Mouse (Mus musculus) frontal cortex, postnatal 25 days (tissue): ENCODE measurements around the gene Eya3.
"Not testable (repeated sequence)": the region's sequence is repeated elsewhere in the genome, so short reads cannot be mapped to it uniquely, and the experiment has no call there.

Experiments
- DNase-seq, 2 experiments: peaks; one replicate each; pipeline ENCODE4 v3.0.0; 2022; ENCODE audit warnings: low spot score in 2 of 2

Eya3 gene

DNA sequence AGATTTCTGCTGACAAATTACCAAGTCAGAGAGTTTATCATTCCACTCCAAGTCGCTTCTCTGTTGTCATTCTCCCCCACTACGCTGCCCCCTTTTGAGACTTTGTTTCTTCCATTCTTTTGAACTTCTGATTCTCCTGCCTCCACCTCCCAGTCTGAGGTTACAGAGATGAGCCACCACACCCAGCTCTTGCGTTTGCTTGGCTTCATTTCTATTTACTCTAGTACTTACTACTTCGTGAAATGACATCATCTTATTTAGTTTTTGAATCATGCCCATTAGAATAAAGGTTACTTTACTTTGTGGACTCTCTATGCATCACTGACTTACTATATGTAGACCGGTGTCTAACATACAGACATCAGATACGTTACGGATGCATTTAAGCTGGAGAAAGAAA is 8.7 kb downstream of the Eya3 start:
- DNase-seq, result no peak

DNA sequence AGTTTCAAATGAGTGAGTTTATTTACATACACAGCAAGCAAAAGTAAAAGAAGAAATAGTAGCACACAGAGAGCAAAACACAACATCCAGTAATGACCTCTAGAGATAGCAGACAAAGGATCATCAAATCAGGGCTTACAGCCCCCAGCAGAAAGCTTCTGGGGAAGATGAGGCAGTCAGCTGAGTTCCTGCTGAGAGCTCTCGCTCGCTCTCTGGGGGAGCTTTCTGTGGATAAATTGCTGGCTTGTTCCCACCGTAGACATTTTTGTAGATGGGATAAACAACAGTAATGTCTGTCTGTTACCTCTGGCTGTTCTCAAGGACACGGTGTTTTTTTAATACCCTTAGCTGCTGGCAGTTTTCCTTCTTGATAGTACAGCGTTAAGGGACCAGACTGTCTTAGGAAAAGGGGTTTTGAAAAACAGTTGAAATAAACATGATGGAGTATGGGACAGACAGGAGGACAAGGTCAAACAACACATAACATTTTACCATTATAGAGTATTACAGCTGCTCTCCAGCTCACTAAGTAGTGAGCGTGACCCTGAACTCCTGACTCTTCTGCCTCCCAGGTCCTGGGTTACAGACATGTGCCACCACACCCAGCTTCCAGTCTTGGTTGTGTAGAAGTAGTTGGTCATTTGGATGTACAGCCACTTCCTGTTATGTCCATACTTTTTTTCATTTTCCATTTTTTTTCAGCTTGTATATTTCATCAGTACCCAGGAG is 10.6 kb downstream of the Eya3 start:
- no peak for DNase-seq

DNA sequence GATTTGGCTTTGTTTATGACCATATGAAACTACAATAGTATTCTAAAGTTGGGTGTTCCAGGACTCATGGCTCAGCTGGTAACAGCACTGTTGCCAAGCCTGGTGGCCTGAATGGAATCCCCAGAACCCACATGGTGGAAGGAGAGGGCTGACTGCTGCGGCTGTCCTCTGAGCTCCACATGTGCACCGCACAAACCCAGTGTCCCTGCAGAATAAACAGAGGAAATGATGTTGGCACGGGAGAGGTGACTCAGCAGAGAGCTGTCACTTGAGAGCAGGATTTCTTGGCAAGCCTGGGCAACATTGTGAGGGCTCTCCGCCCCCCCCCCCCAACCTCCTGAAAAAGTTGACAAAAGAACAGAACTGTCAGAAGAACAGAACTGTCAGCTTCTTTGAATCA is 14.1 kb downstream of the Eya3 start:
- no peak for DNase-seq

DNA sequence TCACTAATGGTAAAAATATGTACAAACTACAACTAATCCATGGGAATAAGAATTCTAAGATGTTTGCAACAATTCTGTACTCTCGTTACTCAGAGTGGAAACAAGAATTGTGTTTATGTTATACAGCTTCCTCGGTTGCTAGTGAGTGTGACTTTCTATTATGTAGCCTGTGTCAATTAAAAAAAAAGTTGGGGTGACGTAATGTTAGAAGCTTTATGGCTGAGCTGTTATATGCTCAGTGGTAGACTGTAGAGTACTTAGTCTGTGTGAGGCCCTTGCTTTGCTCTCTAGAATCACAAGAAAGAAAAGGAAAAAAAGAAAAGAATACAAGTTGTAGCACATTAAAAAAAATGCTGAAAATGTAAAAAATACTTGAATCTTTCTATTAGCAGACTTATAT is 15.0 kb downstream of the Eya3 start:
- no peak for DNase-seq

DNA sequence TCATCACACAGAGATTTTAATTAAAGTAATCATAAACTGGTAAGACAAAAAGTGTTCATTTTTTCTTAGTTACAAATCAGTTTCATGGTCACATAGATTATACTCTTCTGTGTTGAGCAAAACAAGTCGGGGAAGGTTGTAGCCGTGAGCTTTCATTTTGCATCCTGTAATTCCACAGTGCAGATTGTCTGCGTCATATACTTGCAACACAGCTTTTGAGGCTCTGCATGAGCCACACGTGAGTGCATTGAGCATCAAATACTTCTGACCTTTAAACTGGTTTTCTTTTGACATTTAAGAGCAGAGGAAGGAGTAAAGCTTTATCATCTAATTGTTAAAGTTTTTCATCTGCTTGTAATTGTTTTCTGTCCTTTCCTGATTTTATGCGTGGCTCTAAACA is 16.5 kb downstream of the Eya3 start:
- DNase-seq, result no peak

DNA sequence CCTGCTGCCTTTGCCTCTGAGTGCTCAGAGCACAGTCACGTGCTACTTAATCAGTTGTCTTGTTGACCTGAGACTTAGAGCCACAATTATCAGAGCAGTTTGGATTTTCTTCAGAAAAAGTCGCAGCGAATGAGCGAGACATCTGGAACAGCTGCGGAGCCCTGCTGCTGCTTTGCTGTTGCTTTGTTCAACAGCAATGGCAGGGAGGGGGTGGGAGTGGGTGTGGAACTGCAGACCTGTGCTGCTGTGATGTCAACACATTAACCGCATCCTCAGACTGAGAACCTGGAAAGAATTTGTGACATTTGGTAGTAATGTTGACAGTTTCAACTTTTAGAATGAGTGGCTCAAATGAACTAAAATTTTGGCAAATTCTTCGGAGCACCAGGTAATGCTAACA is 20.3 kb downstream of the Eya3 start:
- DNase-seq, result no peak

DNA sequence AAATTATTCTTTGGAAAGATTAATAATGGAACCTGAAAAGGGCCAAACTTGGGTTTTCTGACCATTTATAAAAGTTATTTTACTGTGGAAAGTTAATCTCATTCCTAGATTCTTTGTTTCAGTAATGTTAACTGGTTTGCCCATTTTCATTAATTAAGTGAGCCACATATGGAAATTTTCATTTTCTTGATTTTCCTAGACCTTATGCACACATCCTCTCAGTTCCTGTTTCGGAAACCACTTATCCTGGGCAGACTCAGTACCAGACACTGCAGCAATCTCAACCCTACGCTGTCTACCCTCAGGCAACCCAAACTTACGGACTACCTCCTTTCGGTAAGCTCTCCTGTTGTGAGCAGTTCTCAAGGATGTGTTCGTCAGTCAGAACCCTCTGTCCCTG is 33.9 kb downstream of the Eya3 start:
- DNase-seq, result no peak

DNA sequence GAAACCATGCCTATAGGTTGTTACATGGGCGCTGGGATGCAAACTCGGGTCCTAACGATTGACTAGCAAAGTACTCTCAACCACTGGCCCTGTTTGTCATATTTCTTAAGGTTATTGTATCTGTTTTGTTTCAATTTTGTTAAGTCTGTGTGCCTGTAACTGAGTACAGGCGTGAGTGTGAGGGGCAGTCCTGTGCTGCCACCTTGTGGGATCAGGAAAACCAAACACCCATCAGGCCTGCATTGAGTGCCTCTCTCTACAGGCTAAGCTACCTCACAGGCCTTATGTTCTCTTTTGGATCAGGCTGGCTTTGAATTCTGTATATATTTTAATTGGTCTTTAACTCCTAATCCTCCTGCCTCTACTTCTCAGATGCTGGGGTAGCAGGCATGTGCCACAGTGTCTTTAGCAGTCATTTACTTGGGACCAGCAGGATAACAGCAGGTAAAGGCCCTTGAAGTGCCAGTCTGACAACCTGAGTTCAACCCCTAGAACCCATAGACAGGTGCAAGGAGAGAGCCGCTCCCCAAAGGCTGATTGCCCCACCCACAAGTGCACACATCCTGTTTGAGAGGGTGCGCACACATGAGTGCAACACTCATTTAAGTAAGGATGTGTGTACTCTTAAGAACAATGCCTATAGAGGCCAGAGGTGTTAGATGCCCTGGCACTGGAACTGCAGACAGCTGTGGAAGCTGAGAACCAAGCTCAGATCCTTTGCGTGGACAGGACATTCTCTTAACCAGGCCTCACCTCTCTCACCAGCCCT is 38.2 kb downstream of the Eya3 start:
- no peak for DNase-seq

DNA sequence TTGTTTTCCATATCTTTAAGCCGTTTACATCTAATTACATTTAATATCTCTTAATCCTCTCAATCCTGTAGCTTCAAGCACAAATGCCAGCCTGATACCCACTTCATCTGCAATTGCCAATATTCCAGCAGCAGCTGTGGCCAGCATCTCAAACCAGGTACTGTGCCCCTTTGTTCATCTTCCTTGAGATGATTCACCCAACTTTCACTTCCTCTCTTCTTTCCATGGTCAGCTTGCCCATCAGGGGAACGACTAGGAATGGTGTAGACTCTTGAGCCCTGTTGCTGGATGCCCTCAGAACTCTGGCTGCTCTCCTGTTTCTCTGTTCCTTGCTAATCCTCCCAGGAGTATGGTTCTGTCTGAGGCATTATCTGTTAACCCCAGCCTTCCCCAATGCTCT is 50.8 kb downstream of the Eya3 start:
- no peak for DNase-seq

DNA sequence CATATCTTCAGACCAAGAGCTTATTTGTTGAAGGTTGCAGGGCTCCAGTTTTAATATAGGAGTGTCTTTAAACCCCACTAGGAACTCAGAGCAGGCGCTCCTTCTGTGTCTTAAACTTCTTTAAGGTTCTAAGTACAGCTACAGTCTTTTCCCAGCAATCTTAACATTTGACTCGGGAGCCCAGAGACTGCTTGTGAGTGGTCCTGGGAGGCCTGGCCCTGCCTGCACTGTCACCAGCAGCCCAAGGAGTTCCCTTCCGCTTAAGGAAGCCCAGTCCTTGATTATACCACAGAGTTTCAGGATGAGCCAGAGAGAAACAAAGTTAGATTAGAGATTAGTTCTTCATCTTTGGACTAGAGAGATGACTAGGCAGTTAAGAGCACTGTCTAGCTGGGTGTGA is 54.6 kb downstream of the Eya3 start:
- DNase-seq, result no peak

DNA sequence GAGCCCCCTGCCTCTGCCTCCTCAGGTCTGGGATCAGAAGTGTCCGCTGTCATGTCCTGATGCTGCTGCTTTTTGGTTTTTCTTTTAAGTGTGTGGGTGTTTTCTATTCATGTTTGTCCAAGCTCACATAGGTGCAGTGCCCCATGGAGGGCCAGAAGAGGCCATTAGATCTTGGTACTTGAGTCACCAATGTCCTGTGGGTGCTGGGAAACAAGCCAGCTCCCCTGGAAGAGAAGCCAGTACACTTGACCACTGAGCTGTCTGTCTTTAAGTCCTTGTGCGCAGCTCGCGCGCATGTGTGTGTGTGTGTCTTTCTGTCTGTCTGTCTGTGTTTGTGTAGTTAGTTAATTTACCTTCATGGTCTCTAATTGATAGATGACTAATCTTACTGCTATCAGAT is 63.3 kb downstream of the Eya3 start:
- no peak for DNase-seq

DNA sequence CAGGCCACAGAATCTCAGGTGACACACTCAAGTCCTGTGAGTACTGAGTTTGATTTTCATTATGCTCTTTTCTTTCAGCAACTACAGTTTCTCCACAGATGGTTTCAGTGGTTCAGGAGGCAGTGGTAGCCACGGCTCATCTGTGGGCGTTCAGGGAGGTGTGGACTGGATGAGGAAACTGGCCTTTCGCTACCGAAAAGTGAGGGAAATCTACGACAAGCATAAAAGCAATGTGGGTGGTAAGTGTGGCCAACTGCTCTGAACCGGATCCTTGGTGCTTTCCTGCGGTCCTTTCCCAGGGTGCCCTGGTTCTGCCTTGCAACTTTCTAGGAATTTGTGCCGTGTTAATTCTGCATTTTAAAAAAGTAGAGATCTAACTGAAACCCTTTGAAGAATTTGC is 68.1 kb downstream of the Eya3 start:
- DNase-seq, result no peak

DNA sequence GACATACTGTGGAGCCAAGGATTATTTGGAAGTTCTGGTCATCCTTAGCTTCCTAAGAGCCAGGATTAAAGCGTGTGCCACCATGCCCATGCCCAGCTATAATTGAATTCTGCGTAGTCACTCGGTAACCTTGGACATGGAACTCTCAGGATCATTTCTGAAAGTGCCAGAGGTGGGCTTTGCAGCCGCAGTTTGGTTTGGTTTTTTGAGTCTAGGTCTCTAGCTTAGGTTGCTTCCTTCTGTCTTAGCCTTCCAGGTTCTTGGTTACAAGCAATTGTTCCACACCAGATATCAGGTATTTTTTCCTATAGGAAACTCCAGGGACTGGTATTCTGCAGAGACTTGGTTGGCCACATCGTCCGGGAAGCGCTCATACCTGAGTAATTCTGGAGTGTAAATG is 74.4 kb downstream of the Eya3 start:
- DNase-seq, result no peak

DNA sequence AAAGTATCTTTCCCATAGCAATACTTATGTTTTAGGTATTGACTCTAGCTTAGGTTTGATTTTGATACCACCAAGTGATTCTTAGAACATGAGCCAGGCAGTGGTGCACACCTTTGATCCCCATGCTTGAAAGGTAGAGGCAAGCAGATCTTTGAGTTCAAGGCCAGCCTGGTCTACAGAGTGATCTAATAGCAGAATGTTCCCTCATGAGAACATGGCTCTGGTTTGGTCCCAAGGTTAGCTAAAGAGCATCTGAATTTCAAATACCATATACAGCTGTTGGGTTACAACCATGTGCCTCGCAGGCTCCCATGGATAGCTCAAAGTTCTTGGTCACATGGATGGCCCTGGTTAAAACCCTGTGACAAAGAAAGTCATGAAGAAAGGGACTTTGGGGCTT is 79.5 kb downstream of the Eya3 start:
- no peak for DNase-seq

DNA sequence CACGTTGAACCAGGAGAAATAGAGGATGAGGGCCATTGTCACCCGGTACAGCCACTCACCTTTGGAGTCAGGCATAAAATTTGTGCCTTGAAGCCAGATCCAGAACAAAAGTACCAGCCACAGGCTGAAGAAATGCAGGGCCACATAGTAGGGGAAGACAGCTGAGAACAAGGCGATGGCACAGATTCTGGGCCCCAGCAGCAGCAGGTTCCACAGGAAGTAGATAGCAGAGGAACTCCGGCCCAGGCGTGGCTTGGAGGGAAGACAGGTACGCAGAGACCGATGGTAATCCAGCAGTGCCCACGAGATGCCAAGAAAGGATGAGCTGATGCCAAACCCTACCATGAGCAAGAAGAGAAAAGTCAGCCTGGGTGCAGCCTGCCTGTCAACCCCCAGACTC is 89.4 kb downstream of the Eya3 start:
- DNase-seq, result no peak

DNA sequence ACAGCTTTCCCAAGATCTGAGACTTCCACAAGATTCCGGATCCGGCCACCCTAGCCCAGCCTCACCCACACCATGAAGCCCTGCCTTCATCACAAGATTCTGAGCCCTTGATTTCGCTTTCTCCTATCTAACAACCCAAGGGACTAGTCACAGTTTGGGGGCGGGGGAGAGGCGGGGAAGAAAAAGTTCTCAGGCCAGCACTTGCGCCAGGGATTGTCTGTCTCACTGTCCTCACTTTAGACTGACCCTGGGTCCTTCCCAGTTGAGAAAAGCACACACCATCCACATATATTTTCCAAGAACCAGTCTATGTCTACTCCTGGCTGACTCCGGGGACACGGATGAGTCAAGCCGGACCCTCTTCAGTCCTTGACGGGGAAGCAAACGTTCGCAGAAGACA is 92.8 kb downstream of the Eya3 start:
- no peak for DNase-seq

DNA sequence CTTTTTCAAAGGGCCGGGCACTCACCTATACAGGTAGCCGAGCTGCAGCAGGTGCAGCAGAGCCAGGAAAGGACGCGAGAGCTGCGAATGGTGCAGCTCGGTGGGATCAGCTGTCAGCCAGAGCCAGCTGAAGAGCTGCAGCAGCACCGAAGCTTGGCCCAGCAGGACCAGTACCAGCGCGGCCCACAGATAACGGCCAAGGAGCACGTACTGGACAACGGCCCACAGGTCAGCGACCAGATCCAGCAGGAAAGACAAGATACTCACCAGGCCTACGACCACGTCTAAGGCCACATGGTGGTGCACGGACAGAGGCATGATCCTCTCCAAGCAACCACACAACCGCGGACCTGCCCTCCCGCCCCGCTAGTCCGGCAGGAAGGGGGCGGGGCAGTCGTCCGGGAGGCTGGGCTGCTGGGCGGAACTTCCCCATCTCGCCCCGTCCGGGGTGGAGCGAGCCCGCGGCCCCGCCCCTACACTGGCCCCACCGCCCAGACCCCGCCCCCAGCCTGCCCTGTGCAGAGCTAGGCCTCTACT is 93.4 kb downstream of the Eya3 start, which contains the start of gene Xkr8:
TSS of gene Xkr8 (minus strand) at position 399 of the 537 bp plus-strand sequence.
- peak; percentile 20 to 46 for DNase-seq

DNA sequence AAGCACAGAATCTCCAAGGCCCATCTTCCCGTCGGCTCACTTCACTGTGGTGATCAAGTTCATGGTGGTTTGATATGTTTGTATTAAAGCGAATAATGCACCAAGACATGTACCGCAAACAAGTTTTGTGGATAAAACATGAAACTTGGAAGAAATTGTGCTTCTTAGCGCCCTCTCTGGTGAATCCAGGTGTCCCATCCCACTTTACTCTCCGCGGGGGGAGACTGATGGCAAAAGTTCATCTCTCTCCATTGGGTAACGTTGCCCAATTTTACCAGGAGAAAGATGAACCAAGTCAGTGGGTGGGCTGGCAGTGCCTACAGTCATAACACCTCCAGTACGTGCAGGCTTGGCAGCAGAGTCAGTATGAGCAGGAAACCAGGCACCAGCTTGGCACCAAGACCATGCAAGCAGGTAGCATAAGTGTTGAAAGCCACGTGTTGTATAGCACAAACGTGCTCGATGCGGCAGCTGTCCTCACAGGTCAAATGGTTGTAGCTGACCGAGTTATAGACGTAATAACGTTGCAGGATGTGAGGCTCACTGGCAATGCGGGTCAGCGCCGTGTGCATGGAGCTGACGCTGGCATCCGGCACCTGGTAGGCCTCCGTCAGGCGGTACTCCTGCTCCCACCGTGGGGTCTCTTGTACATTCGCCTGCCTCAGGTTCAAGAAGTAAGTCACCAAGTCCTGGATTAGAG is 94.4 kb downstream of the Eya3 start:
- no peak for DNase-seq

DNA sequence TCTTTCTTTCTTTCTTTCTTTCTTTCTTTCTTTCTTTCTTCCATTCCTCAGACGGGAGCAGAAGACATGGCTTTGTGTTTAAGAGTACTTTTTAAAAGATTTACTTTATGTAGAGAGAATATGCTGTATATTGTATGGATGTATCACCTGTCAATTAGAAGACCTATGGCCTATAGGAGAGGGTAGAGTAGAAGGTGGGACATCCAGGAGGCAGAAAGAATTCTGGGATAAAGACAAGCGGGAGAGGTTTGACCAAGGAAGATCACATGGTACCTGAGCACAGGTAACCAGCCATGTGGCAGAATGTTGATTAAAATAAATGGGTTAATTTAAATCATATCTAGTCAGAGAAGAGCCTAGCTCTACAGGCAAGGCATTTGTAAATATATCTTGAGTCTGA is 96.0 kb downstream of the Eya3 start:
- no peak for DNase-seq

DNA sequence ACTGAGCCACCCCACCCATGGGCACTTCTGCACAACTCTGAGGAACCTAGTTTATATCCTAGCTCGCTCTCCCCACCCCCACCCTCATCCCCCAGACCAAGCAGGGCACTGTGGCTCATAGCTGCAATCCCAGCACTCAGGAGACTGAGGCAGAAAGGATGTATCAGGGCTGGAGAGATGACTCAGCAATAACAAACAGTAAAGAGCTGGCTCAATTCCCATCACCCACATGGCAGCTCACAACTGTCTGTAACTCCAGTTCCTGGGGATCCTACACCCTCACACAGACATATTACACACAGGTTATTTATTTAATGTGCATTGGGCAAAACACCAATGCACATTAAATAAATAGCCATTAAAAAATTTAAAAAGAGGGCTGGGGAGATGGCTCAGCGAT is 96.6 kb downstream of the Eya3 start:
- no peak for DNase-seq

DNA sequence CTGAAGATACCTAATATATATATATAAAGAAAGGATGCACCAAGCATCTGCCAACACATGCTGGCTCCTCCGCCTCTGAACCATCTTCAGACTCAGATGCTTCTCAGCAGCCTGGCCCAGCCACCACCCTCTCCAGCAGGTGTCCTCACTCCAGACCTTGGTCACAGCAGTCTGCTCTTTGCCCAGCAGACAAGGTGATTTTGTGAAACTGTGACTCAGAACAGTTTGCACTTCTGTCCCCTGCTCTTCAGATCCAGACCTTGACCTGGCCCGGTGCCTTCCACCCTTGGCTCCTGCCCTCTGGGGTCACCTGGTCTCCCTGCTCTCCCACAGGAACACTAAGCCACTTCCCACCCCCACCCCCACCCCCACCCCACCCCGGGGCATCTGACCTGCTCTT is 97.1 kb downstream of the Eya3 start:
- DNase-seq, result no peak

DNA sequence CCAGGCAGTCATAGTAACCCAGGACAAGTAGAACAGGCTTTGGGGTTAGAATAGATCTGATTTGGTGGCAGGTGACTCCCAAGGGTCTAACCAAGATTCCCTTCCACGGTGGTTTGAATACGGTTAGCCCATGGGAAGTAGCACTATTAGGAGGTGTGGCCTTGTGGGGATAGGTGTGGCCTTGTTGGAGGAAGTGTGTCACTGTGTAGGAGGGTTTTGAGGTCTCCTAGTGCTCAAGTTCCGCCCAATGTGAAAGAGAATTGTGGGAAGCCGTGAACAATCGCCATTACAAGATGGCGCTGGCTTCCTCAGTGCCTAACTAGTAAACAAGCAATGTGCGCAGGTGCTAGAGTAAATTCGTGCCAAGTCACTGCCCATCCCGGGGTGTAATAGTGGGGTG is 98.4 kb downstream of the Eya3 start:
- DNase-seq, result not testable (repeated sequence)

DNA sequence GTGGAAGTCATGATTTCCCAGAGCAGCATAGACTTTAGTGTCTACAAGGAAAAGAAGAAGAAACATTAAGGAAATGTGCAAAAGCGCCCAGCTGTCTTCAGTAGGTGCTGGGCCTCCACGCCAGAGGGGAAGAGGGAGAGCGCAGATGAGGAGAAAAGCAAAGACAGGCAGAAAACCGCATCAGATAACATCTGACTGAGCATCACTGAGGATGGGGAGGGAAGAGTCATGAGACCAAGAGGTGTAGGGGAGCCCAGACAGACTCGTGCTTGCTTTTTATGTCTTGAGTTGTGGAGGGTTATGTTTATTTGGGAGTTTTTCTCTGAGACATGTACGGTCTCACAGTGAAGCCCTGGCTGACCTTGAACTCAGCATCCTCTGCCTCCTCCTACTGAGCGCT is 102.7 kb downstream of the Eya3 start:
- no peak for DNase-seq
